Mouse (Mus musculus) ES-E14 (cell line): ENCODE measurements around the gene Map4k3.

ENCODE experiments used
- CHD2 ChIP-seq: IDR thresholded peaks from 2 replicates; pipeline ENCODE4 v1.6.1; 2014; ENCODE audit warnings: mild to moderate bottlenecking, low read depth, low read length, inconsistent platforms
- MAFK ChIP-seq: IDR thresholded peaks from 2 replicates; pipeline ENCODE4 v1.6.1; 2014; ENCODE audit warnings: mild to moderate bottlenecking, low read depth, low read length, inconsistent platforms; ENCODE audit not compliant: insufficient read depth
- ZC3H11A ChIP-seq: IDR thresholded peaks from 2 replicates; pipeline ENCODE4 v1.6.1; 2012; ENCODE audit warnings: low read depth, mild to moderate bottlenecking, inconsistent platforms, low read length, borderline replicate concordance
- ZNF384 ChIP-seq: IDR thresholded peaks from 2 replicates; pipeline ENCODE4 v1.6.1; 2012; ENCODE audit warnings: low read depth, low read length, inconsistent platforms

DNA sequence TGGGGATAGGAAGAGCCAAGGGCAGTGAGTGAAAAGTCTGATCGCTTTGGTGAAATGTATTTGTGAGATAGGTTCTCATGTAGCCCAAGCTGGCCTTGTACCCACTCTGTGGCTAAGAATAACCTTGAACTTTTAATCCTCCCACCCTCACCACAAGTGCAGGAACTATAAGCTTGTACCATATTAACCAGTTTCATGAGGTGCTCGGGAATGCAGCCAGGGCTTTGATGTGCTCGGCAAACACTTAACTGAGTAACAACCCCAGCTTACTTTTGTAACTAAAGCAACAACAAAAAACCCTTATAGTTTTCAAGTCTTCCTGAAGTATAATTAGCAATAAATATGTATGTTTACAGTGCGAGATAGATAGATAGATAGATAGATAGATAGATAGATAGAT, 4.0 kb upstream of the Map4k3 start:
- no peak for TF ChIP-seq MAFK
- no peak for TF ChIP-seq ZNF384
- TF ChIP-seq ZC3H11A, result no peak
- no peak for TF ChIP-seq CHD2
